Mouse (Mus musculus) liver, adult 2 months (tissue): Measurements from ENCODE around the gene Drg1. TPM values are rescaled to one million over a fixed set of nuclear protein-coding genes. Genes with fewer than 3 reads are reported as not detected.
"Not testable (repeated sequence)": the region's sequence is repeated elsewhere in the genome, so short reads cannot be mapped to it uniquely, and the experiment has no call there.

Experiments used
- DNase-seq: peaks from one replicate; pipeline ENCODE4 v3.0.0-alpha.2; 2011; ENCODE audit warnings: low read depth, low spot score; ENCODE audit errors: extremely low read depth
- H3K27ac ChIP-seq: fragments of 200-500 bp; replicated peaks from 2 replicates; pipeline ENCODE4 v1.5.1; 2012; ENCODE audit warnings: low read depth, mild to moderate bottlenecking, control low read depth, inconsistent platforms, low read length; ENCODE audit not compliant: insufficient read depth
- H3K27me3 ChIP-seq: fragments of 200-500 bp; 2 replicates; pipeline ENCODE4 v1.6.1; 2012; ENCODE audit warnings: mild to moderate bottlenecking, moderate library complexity, low read length, inconsistent platforms; ENCODE audit not compliant: control insufficient read depth, insufficient read depth
- H3K36me3 ChIP-seq: fragments of 200-500 bp; 2 replicates; pipeline ENCODE4 v1.6.1; 2012; ENCODE audit warnings: low read length, inconsistent platforms; ENCODE audit not compliant: control insufficient read depth, insufficient read depth
- H3K4me1 ChIP-seq: fragments of 200-500 bp; 2 replicates; pipeline ENCODE4 v1.6.1; 2011; ENCODE audit warnings: low read length; ENCODE audit not compliant: control insufficient read depth, insufficient read depth
- H3K4me3 ChIP-seq: fragments of 200-500 bp; 2 replicates; pipeline ENCODE4 v1.5.1; 2011; ENCODE audit warnings: low read depth, mild to moderate bottlenecking, control low read depth, low read length, moderate library complexity; ENCODE audit not compliant: insufficient read depth
- H3K79me2 ChIP-seq: fragments of 200-500 bp; 2 replicates; pipeline ENCODE4 v1.6.1; 2012; ENCODE audit warnings: inconsistent platforms, mild to moderate bottlenecking, low read length, moderate library complexity; ENCODE audit not compliant: control insufficient read depth, insufficient read depth
- H3K9ac ChIP-seq: fragments of 200-500 bp; 2 replicates; pipeline ENCODE4 v1.6.1; 2012; ENCODE audit warnings: low read depth, mild to moderate bottlenecking, control low read depth, inconsistent platforms, low read length
- POLR2A ChIP-seq: fragments of 200-500 bp; IDR thresholded peaks from 2 replicates; pipeline ENCODE4 v1.6.1; 2011; ENCODE audit warnings: low read length, control low read depth; ENCODE audit not compliant: insufficient read depth; ENCODE audit errors: extremely low read depth
- WGBS: fragments of 180-500 bp; shearing (Covaris S2); methylation state at CpG from one replicate; pipeline ENCODE4 v1.1.7; 2018; 5-methylcytosine and 5-hydroxymethylcytosine counted together
- polyA plus RNA-seq: library from polyadenylated mRNA; depleted of rRNA; stranded (reverse); fragments of >200 nt; gene quantifications from 2 replicates; pipeline ENCODE4 v1.2.3, GENCODE M21; 2012
- total RNA-seq: library from RNA; depleted of rRNA; stranded (reverse); fragments of >200 nt; gene quantifications from 2 replicates; pipeline ENCODE4 v1.2.3, GENCODE M21; 2014

Gene Drg1
- total and polyA plus RNA-seq, 2 experiments, result 16.8 to 61.9 TPM

GRCm38 (mm10) chr11:3153666-3154397, 112.4 kb downstream of the Drg1 start:
- H3K36me3 ChIP-seq, H3K27ac ChIP-seq, H3K4me1 ChIP-seq, H3K9ac ChIP-seq, H3K27me3 ChIP-seq, H3K4me3 ChIP-seq, H3K79me2 ChIP-seq: not testable (repeated sequence)
- WGBS, result 72% methylated on average over 1 of the region's 1 CpGs
- peak; percentile 31 for DNase-seq

- H3K36me3 ChIP-seq, H3K4me3 ChIP-seq, H3K27me3 ChIP-seq, H3K79me2 ChIP-seq, H3K27ac ChIP-seq: not testable (repeated sequence)
- TF ChIP-seq POLR2A, result peak; percentile 19; the same call in 1 of the 2 replicates
- H3K9ac ChIP-seq, result peak overlapping the region; percentile 40; the same call in 1 of the 2 replicates
- peaks cover 14% of the 10 kb centered on the region for H3K4me1 ChIP-seq
- DNase-seq, result peak; percentile 46
- WGBS, result 40% methylated on average over 4 of the region's 4 CpGs
Observed at GRCm38 (mm10) chr11:3151358-3151757, 114.9 kb downstream of the Drg1 start.

- Histone ChIP-seq H3K27ac (peak overlapping the region; percentile 63), H3K4me1 (peaks cover 17% of the 10 kb centered on the region)
- WGBS, result 93% methylated on average over 12 of the region's 12 CpGs
- peak; percentile 8; the same call in 1 of the 2 replicates for TF ChIP-seq POLR2A
- not testable (repeated sequence) for H3K9ac ChIP-seq, H3K4me3 ChIP-seq, H3K36me3 ChIP-seq, H3K27me3 ChIP-seq, H3K79me2 ChIP-seq
- DNase-seq, result peak; percentile 53
Observed at GRCm38 (mm10) chr11:3150677-3151003, 115.6 kb downstream of the Drg1 start.

DNA sequence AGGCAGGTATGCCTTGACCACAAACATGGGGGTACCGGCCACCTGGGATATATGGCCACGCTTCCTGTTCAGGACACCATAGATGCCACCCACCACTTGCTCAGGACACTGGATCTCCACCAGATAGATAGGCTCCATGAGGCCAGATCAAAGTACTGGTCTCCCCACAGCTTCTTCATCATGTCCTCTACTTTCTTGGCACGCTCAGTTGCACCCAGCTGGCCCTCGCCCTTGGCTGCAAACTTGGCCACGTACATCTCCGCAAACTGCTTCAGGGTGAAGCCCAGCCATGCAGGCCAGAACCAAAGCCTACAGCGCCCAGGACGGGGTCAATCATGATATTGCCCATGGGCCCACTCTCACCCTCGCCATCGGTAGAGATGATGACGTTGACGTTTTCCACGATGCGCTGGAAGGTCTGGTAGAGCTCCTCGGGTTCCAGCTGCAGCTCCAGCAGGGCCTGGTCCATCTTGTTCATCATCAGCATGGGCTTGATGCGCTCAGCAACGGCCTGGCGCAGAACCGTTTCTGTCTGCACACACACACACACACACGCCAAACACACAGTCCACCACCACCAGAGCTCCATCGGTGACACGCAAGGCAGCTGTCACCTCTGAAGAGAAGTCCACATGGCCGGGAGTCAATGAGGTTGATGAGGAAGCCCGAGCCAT, 116.1 kb downstream of the Drg1 start:
- H3K27me3 ChIP-seq, H3K4me3 ChIP-seq, H3K9ac ChIP-seq, H3K36me3 ChIP-seq, H3K79me2 ChIP-seq: not testable (repeated sequence)
- 67% methylated on average over 24 of the region's 24 CpGs for WGBS
- DNase-seq, result peak; percentile 82
- TF ChIP-seq POLR2A, result peak; percentile 48; the same call in 1 of the 2 replicates
- peak overlapping the region; percentile 63 for H3K27ac ChIP-seq
- H3K4me1 ChIP-seq, result peaks cover 17% of the 10 kb centered on the region

GRCm38 (mm10) chr11:3149471-3149870, 116.7 kb downstream of the Drg1 start:
- peak; percentile 75 for DNase-seq
- not testable (repeated sequence) for H3K36me3 ChIP-seq, H3K27me3 ChIP-seq, H3K79me2 ChIP-seq, H3K9ac ChIP-seq, H3K4me3 ChIP-seq
- Histone ChIP-seq H3K27ac (peak overlapping the region; percentile 63), H3K4me1 (peaks cover 18% of the 10 kb centered on the region)
- 20% methylated on average over 4 of the region's 4 CpGs for WGBS

DNA sequence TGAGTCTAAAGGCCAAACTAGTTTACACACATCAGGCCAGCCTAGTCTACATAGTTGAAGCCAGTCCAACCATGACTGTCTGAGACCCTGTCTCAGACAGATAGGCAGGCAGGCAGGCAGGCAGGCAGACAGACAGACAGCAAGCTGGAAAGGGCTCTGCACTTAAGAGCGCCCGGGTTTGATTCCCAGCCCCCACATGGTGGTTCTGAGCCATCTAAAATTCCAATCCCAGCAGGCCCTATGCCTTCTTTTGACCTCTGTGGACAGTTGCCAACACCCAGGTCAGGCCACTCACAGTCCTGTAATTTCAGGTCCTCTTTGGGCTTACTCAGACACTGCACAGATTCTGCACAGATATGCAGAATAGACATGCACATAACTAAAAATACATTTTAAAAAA, 119.4 kb downstream of the Drg1 start:
- WGBS, result 16% methylated on average over 2 of the region's 2 CpGs
- peak overlapping the region; percentile 92 for H3K27ac ChIP-seq
- not testable (repeated sequence) for H3K36me3 ChIP-seq, H3K4me3 ChIP-seq, H3K79me2 ChIP-seq, H3K27me3 ChIP-seq
- peaks cover 15% of the 10 kb centered on the region for H3K4me1 ChIP-seq
- DNase-seq, result peak; percentile 86
- 0 out of 2 replicates have a peak overlapping the region, but pooled peaks have one; percentile 4 for H3K9ac ChIP-seq

DNA sequence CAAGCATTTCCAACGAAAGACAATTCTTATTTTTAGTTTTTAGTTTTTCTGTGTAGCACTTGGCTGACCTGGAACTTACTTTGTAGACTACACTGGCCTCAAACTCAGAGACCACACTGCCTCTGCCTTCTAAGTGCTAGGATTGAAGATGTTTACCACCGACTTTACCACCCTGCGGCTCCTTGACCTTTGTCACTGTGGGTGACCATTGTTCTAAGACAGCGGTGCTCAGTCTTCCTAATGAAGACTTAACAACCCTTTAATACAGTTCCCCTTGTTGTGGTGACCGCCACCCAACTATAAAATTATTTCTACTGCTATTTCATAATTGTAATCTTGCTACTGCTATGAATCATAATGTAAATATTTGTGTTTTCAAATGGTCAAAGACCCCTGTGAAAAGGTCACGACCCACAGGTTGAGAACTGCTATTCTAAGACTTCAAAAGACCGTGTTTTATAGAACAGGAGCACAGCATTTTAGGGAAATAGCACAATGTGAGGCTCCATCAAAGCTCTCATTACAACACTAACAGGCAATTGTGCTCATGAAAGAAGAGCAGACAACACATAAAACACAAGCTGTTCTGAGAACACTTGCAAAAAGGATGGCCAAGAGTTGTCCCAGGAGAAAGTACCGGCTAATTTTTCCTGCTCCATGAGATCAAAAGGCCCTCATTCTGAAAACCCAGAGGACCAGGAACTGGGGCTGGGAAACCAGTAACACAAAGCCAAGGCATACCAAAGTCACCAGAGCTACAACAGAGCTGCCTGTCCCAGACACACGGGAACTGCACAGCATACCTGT, 120.7 kb downstream of the Drg1 start:
- H3K9ac ChIP-seq, H3K4me3 ChIP-seq, H3K36me3 ChIP-seq, H3K79me2 ChIP-seq, H3K27me3 ChIP-seq: not testable (repeated sequence)
- 56% methylated on average over 9 of the region's 9 CpGs for WGBS
- H3K27ac ChIP-seq, result peak overlapping the region; percentile 64
- peak; percentile 28 for DNase-seq
- H3K4me1 ChIP-seq, result peaks cover 15% of the 10 kb centered on the region

- not testable (repeated sequence) for H3K27ac ChIP-seq, H3K9ac ChIP-seq, H3K27me3 ChIP-seq, H3K79me2 ChIP-seq, H3K4me3 ChIP-seq, H3K36me3 ChIP-seq
- H3K4me1 ChIP-seq, result peaks cover 12% of the 10 kb centered on the region
- WGBS, result 57% methylated on average over 3 of the region's 3 CpGs
- DNase-seq, result peak; percentile 35
Observed at GRCm38 (mm10) chr11:3143984-3144383, 122.2 kb downstream of the Drg1 start.
